Mouse (Mus musculus) forebrain, embryonic 12.5 days (tissue): ENCODE results near the gene Kras. TPM values are rescaled to one million over a fixed set of nuclear protein-coding genes. Genes with fewer than 3 reads are reported as not detected.

Experiments used
- ATAC-seq: fragments of 200-750 bp; cut with Nextera tagmentation; 2 replicates; pipeline ENCODE4 v1.8.0; 2017; ENCODE audit warnings: moderate TSS enrichment; ENCODE audit not compliant: low FRiP score
- H3K27ac ChIP-seq: fragments of 300-500 bp; sonication (generic); 2 replicates; pipeline ENCODE4 v1.5.1; 2016; ENCODE audit warnings: mild to moderate bottlenecking
- H3K27me3 ChIP-seq: fragments of 300-500 bp; sonication (generic); 2 replicates; pipeline ENCODE4 v1.6.1; 2016; ENCODE audit warnings: mild to moderate bottlenecking
- H3K36me3 ChIP-seq: fragments of 300-500 bp; sonication (generic); replicated peaks from 2 replicates; pipeline ENCODE4 v1.6.1; 2016; ENCODE audit warnings: mild to moderate bottlenecking
- H3K4me1 ChIP-seq: fragments of 300-500 bp; sonication (generic); 2 replicates; pipeline ENCODE4 v1.6.1; 2016
- H3K4me2 ChIP-seq: fragments of 300-500 bp; sonication (generic); 2 replicates; pipeline ENCODE4 v1.6.1; 2016; ENCODE audit warnings: mild to moderate bottlenecking, moderate library complexity
- H3K4me3 ChIP-seq: fragments of 300-500 bp; sonication (generic); replicated peaks from 2 replicates; pipeline ENCODE4 v1.5.1; 2016; ENCODE audit warnings: mild to moderate bottlenecking
- H3K9ac ChIP-seq: fragments of 300-500 bp; sonication (generic); 2 replicates; pipeline ENCODE4 v1.6.1; 2016; ENCODE audit warnings: mild to moderate bottlenecking
- H3K9me3 ChIP-seq: fragments of 300-500 bp; sonication (generic); 2 replicates; pipeline ENCODE4 v1.6.1; 2016
- WGBS: fragments of 180-500 bp; shearing (Covaris S2); methylation state at CpG from one replicate; pipeline ENCODE4 v1.1.7; 2016; 5-methylcytosine and 5-hydroxymethylcytosine counted together
- polyA plus RNA-seq: library from polyadenylated mRNA; unstranded; fragments of >200 nt; fragmentation: Nextera tagmentation; extraction: Ambion mirVana; gene quantifications from 2 replicates; pipeline ENCODE4 v1.2.1, GENCODE M21; 2016

Kras gene
- polyA plus RNA-seq, result 134 and 139 TPM in 2 replicates

- Histone ChIP-seq H3K4me2 (peak within 1 kb of the TSS; percentile 82), H3K4me3 (peak within 1 kb of the TSS; percentile 97), H3K27ac (peak within 1 kb of the TSS; percentile 92), H3K4me1 (peaks cover 19% of the 10 kb centered on the region), H3K27me3 (peaks cover 12% of the 10 kb centered on the region; the same call in 1 of the 2 replicates), H3K9ac (peak within 1 kb of the TSS; percentile 98), H3K36me3 (0 out of 2 replicates have a peak, but pooled peaks cover 4% of the 10 kb centered on the region), H3K9me3 (no peaks in the 10 kb centered on the region)
- ATAC-seq, result peak; percentile 93
- WGBS, result under 1% methylated on average over 41 of the region's 83 CpGs
Observed at GRCm38 (mm10) chr6:145250185-145250791, at the start of gene Kras. Gene Kras (minus strand): TSS chr6:145250239.

GRCm38 (mm10) chr6:145297626-145298025 lies 47.6 kb upstream of the Kras start:
- no peak overlapping the region for H3K9ac ChIP-seq
- no peak for ATAC-seq
- H3K36me3 ChIP-seq, result no peaks in the 10 kb centered on the region
- no peaks in the 10 kb centered on the region for H3K27me3 ChIP-seq
- H3K27ac ChIP-seq, result no peak overlapping the region
- 0 out of 2 replicates have a peak, but pooled peaks cover 3% of the 10 kb centered on the region for H3K4me1 ChIP-seq
- WGBS, result 60% methylated on average over 7 of the region's 7 CpGs
- H3K4me2 ChIP-seq, result no peak overlapping the region
- H3K9me3 ChIP-seq, result no peaks in the 10 kb centered on the region
- no peak overlapping the region for H3K4me3 ChIP-seq

GRCm38 (mm10) chr6:145296979-145297378 lies 46.9 kb upstream of the Kras start:
- 0 out of 2 replicates have a peak, but pooled peaks cover 3% of the 10 kb centered on the region for H3K4me1 ChIP-seq
- H3K4me2 ChIP-seq, result no peak overlapping the region
- no peak overlapping the region for H3K9ac ChIP-seq
- 90% methylated on average over 7 of the region's 7 CpGs for WGBS
- no peaks in the 10 kb centered on the region for H3K27me3 ChIP-seq
- H3K4me3 ChIP-seq, result no peak overlapping the region
- no peaks in the 10 kb centered on the region for H3K36me3 ChIP-seq
- no peak for ATAC-seq
- no peak overlapping the region for H3K27ac ChIP-seq
- no peaks in the 10 kb centered on the region for H3K9me3 ChIP-seq

- Histone ChIP-seq H3K27ac (no peak overlapping the region), H3K4me1 (no peaks in the 10 kb centered on the region), H3K4me2 (no peak overlapping the region), H3K27me3 (no peaks in the 10 kb centered on the region), H3K9ac (no peak overlapping the region), H3K4me3 (no peak overlapping the region), H3K9me3 (no peaks in the 10 kb centered on the region), H3K36me3 (no peaks in the 10 kb centered on the region)
- WGBS, result 65% methylated on average over 11 of the region's 11 CpGs
- no peak for ATAC-seq
Observed at GRCm38 (mm10) chr6:145295171-145295570, 45.1 kb upstream of the Kras start.

- Histone ChIP-seq H3K27ac (no peak overlapping the region), H3K27me3 (no peaks in the 10 kb centered on the region), H3K4me3 (no peak overlapping the region), H3K36me3 (no peaks in the 10 kb centered on the region), H3K9me3 (no peaks in the 10 kb centered on the region), H3K4me1 (no peaks in the 10 kb centered on the region), H3K9ac (no peak overlapping the region), H3K4me2 (no peak overlapping the region)
- WGBS, result 84% methylated on average over 6 of the region's 6 CpGs
- ATAC-seq, result no peak
Observed at GRCm38 (mm10) chr6:145293156-145293555, 43.1 kb upstream of the Kras start.

GRCm38 (mm10) chr6:145291383-145292289 lies 41.6 kb upstream of the Kras start:
- no peaks in the 10 kb centered on the region for H3K27me3 ChIP-seq
- no peak overlapping the region for H3K4me2 ChIP-seq
- no peaks in the 10 kb centered on the region for H3K4me1 ChIP-seq
- H3K9me3 ChIP-seq, result no peaks in the 10 kb centered on the region
- ATAC-seq, result no peak
- no peak overlapping the region for H3K27ac ChIP-seq
- H3K36me3 ChIP-seq, result no peaks in the 10 kb centered on the region
- H3K9ac ChIP-seq, result no peak overlapping the region
- WGBS, result 84% methylated on average over 13 of the region's 13 CpGs
- no peak overlapping the region for H3K4me3 ChIP-seq

GRCm38 (mm10) chr6:145285656-145286055 lies 35.6 kb upstream of the Kras start:
- no peak for ATAC-seq
- no peaks in the 10 kb centered on the region for H3K36me3 ChIP-seq
- H3K9me3 ChIP-seq, result no peaks in the 10 kb centered on the region
- no peak overlapping the region for H3K9ac ChIP-seq
- H3K4me2 ChIP-seq, result no peak overlapping the region
- no peak overlapping the region for H3K27ac ChIP-seq
- WGBS, result 79% methylated on average over 4 of the region's 4 CpGs
- H3K4me1 ChIP-seq, result no peaks in the 10 kb centered on the region
- H3K4me3 ChIP-seq, result no peak overlapping the region
- no peaks in the 10 kb centered on the region for H3K27me3 ChIP-seq

GRCm38 (mm10) chr6:145284286-145284685 lies 34.2 kb upstream of the Kras start:
- Histone ChIP-seq H3K4me3 (no peak overlapping the region), H3K4me2 (no peak overlapping the region), H3K9ac (no peak overlapping the region), H3K36me3 (no peaks in the 10 kb centered on the region), H3K27ac (no peak overlapping the region), H3K27me3 (no peaks in the 10 kb centered on the region), H3K4me1 (no peaks in the 10 kb centered on the region), H3K9me3 (no peaks in the 10 kb centered on the region)
- 94% methylated on average over 8 of the region's 8 CpGs for WGBS
- ATAC-seq, result no peak

- no peak overlapping the region for H3K4me3 ChIP-seq
- H3K4me2 ChIP-seq, result no peak overlapping the region
- H3K9me3 ChIP-seq, result no peaks in the 10 kb centered on the region
- H3K27ac ChIP-seq, result no peak overlapping the region
- no peak overlapping the region for H3K9ac ChIP-seq
- H3K4me1 ChIP-seq, result peaks cover 8% of the 10 kb centered on the region
- WGBS, result 49% methylated on average over 9 of the region's 9 CpGs
- H3K27me3 ChIP-seq, result 0 out of 2 replicates have a peak, but pooled peaks cover 6% of the 10 kb centered on the region
- no peaks in the 10 kb centered on the region for H3K36me3 ChIP-seq
- ATAC-seq, result no peak
Observed at GRCm38 (mm10) chr6:145277138-145277763, 27.2 kb upstream of the Kras start.

GRCm38 (mm10) chr6:145276265-145276780 lies 26.3 kb upstream of the Kras start:
- peak; percentile 58; the same call in 1 of the 2 replicates for ATAC-seq
- H3K4me3 ChIP-seq, result 0 out of 2 replicates have a peak overlapping the region, but pooled peaks have one; percentile 1
- WGBS, result 5% methylated on average over 17 of the region's 17 CpGs

GRCm38 (mm10) chr6:145275586-145276219 lies 25.7 kb upstream of the Kras start:
- WGBS, result 51% methylated on average over 6 of the region's 6 CpGs
- Histone ChIP-seq H3K27me3 (0 out of 2 replicates have a peak, but pooled peaks cover 6% of the 10 kb centered on the region), H3K9ac (no peak overlapping the region), H3K4me1 (peaks cover 8% of the 10 kb centered on the region), H3K4me3 (0 out of 2 replicates have a peak overlapping the region, but pooled peaks have one; percentile 1), H3K4me2 (peak overlapping the region; percentile 45), H3K36me3 (no peaks in the 10 kb centered on the region), H3K9me3 (no peaks in the 10 kb centered on the region), H3K27ac (no peak overlapping the region)
- no peak for ATAC-seq

More at GRCm38 (mm10) chr6:145276265-145276780, 26.3 kb upstream of the Kras start:
- Histone ChIP-seq H3K4me2 (peak overlapping the region; percentile 45), H3K27me3 (0 out of 2 replicates have a peak, but pooled peaks cover 6% of the 10 kb centered on the region), H3K9me3 (no peaks in the 10 kb centered on the region), H3K9ac (no peak overlapping the region), H3K27ac (no peak overlapping the region), H3K4me1 (peaks cover 8% of the 10 kb centered on the region), H3K36me3 (no peaks in the 10 kb centered on the region)
